Mouse (Mus musculus): ENCODE results near the gene Vwf.

Vwf gene

GRCm38 (mm10) chr6:125590056-125590455, 43.5 kb downstream of the Vwf start:
- no peak for DNase-seq

- no peak for DNase-seq
Observed at GRCm38 (mm10) chr6:125590471-125590870, 43.9 kb downstream of the Vwf start.

GRCm38 (mm10) chr6:125591652-125592385, 45.2 kb downstream of the Vwf start:
- no peak for DNase-seq

- DNase-seq = no peak
Observed at GRCm38 (mm10) chr6:125592536-125592935, 46.0 kb downstream of the Vwf start.

GRCm38 (mm10) chr6:125594311-125594710, 47.7 kb downstream of the Vwf start:
- no peak for DNase-seq

- no peak for DNase-seq
Observed at GRCm38 (mm10) chr6:125594825-125595224, 48.3 kb downstream of the Vwf start.

- peak; percentile 53 for DNase-seq
Observed at GRCm38 (mm10) chr6:125596701-125597318, 50.2 kb downstream of the Vwf start.

GRCm38 (mm10) chr6:125597716-125598115, 51.1 kb downstream of the Vwf start:
- DNase-seq = no peak

GRCm38 (mm10) chr6:125600036-125600558, 53.5 kb downstream of the Vwf start:
- peak; percentile 79 for DNase-seq

GRCm38 (mm10) chr6:125600669-125601068, 54.1 kb downstream of the Vwf start:
- no peak for DNase-seq

- DNase-seq = no peak
Observed at GRCm38 (mm10) chr6:125601190-125601589, 54.6 kb downstream of the Vwf start.

- DNase-seq = no peak
Observed at GRCm38 (mm10) chr6:125601748-125602147, 55.2 kb downstream of the Vwf start.

GRCm38 (mm10) chr6:125602354-125602753, 55.8 kb downstream of the Vwf start:
- no peak for DNase-seq

GRCm38 (mm10) chr6:125603234-125603633, 56.7 kb downstream of the Vwf start:
- peak; percentile 93 for DNase-seq

- no peak for DNase-seq
Observed at GRCm38 (mm10) chr6:125603678-125604462, 57.3 kb downstream of the Vwf start.

GRCm38 (mm10) chr6:125604463-125605191, 58.1 kb downstream of the Vwf start:
- DNase-seq = peak; percentile 83

GRCm38 (mm10) chr6:125609025-125609424, 62.5 kb downstream of the Vwf start:
- no peak for DNase-seq

- no peak for DNase-seq
Observed at GRCm38 (mm10) chr6:125617855-125618254, 71.3 kb downstream of the Vwf start.

- DNase-seq = no peak
Observed at GRCm38 (mm10) chr6:125620764-125621163, 74.2 kb downstream of the Vwf start.

- no peak for DNase-seq
Observed at GRCm38 (mm10) chr6:125622434-125622833, 75.9 kb downstream of the Vwf start.

- no peak for DNase-seq
Observed at GRCm38 (mm10) chr6:125640486-125640885, 93.9 kb downstream of the Vwf start.

- no peak for DNase-seq
Observed at GRCm38 (mm10) chr6:125641146-125641545, 94.6 kb downstream of the Vwf start.

GRCm38 (mm10) chr6:125648964-125649363, 102.4 kb downstream of the Vwf start:
- DNase-seq = no peak

All from lung, postnatal 14 days (tissue).